Mouse (Mus musculus): ENCODE measurements around the gene Vmn1r137. TPM values are rescaled to one million over a fixed set of nuclear protein-coding genes. Genes with fewer than 3 reads are reported as not detected.
"Not testable (repeated sequence)": the region's sequence is repeated elsewhere in the genome, so short reads cannot be mapped to it uniquely, and the experiment has no call there.

Gene Vmn1r137
- total RNA-seq (2021): not detected

- intact Hi-C loops (cut with DNase I): not testable (repeated sequence)
Observed at GRCm38 (mm10) chr7:21994287-21994686, at the start of gene Vmn1r137. Vmn1r137 (plus strand) TSS chr7:21994587.

GRCm38 (mm10) chr7:22028797-22029196, 34.4 kb downstream of the Vmn1r137 start, which contains the start of gene Vmn1r138:
Vmn1r138 (minus strand) TSS chr7:22028897.
- intact Hi-C loops (cut with DNase I); DNase-seq: not testable (repeated sequence)

More at GRCm38 (mm10) chr7:21994287-21994686, at the start of gene Vmn1r137:
- not testable (repeated sequence) for DNase-seq

Other genes with a start within 250 kb of the Vmn1r137 start
- not detected for gene Gm4175, start 233.1 kb upstream of the Vmn1r137 start, total RNA-seq (2021)
- not detected for gene Gm4177, start 197.9 kb upstream of the Vmn1r137 start, total RNA-seq (2021)
- gene Vmn1r135, start 162.2 kb upstream of the Vmn1r137 start, total RNA-seq (2021): not detected
- gene Gm5725, start 150.3 kb upstream of the Vmn1r137 start, total RNA-seq (2021): not detected
- not detected for gene Gm5891, start 73.3 kb upstream of the Vmn1r137 start, total RNA-seq (2021)
- not detected for gene Vmn1r138, start 34.3 kb downstream of the Vmn1r137 start, total RNA-seq (2021)
- gene Gm6176, start 61.7 kb downstream of the Vmn1r137 start, total RNA-seq (2021): not detected
- not detected for gene Vmn1r139, start 74.5 kb downstream of the Vmn1r137 start, total RNA-seq (2021)
- not detected for gene Gm16451, start 123.7 kb downstream of the Vmn1r137 start, total RNA-seq (2021)
- not detected for gene Gm10666, start 140.2 kb downstream of the Vmn1r137 start, total RNA-seq (2021)
- gene Vmn1r142, start 169.4 kb downstream of the Vmn1r137 start, total RNA-seq (2021): not detected
- gene Vmn1r143, start 194.8 kb downstream of the Vmn1r137 start, total RNA-seq (2021): not detected
- not detected for gene Gm8653, start 206.7 kb downstream of the Vmn1r137 start, total RNA-seq (2021)
- gene Gm8453, start 234.9 kb downstream of the Vmn1r137 start, total RNA-seq (2021): not detected